Mouse (Mus musculus): Measurements from ENCODE around the gene Rab11fip5.

- no peak for TF ChIP-seq CTCF (IDR thresholded peaks at IDR 0.05; ENCODE audit: control insufficient read depth, insufficient read depth, low read length)
- no peak for TF ChIP-seq POLR2A (IDR thresholded peaks at IDR 0.05; ENCODE audit: borderline replicate concordance, control insufficient read depth, low read depth, low read length)
Observed at GRCm38 (mm10) chr6:85288193-85288857, 86.1 kb downstream of the Rab11fip5 start.

Data from bone marrow, adult 2 months (tissue).